Mouse (Mus musculus) testis, postnatal 14 days (tissue): ENCODE measurements around the gene Six3.

Source experiments
- DNase-seq: peaks from one replicate; pipeline ENCODE4 v3.0.0; 2021; ENCODE audit warnings: low spot score

Gene Six3

GRCm38 (mm10) chr17:85626091-85626860 lies 12.9 kb downstream of the Six3 start:
- no peak for DNase-seq

- no peak for DNase-seq
Observed at GRCm38 (mm10) chr17:85627751-85628150, 14.3 kb downstream of the Six3 start.

GRCm38 (mm10) chr17:85628811-85629210 lies 15.4 kb downstream of the Six3 start:
- no peak for DNase-seq

DNA sequence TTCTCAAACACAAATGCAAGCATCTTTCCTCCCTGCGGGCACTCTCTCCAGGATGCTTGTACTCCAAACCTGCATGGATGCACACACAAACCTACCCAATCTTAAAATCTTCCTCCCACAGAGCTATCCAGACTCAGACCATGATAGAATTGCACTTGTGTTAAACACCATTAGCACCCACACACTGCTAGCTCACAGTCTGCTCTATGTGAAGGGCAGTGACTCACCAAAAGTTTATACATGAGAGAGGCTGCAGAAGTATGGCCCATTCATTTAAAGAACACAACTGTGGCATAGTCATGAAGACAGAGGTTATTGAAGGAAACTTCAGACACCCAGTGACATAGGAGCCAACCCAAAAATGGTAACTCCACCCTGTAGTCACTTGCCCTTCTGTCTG lies 16.0 kb downstream of the Six3 start:
- DNase-seq: no peak

DNA sequence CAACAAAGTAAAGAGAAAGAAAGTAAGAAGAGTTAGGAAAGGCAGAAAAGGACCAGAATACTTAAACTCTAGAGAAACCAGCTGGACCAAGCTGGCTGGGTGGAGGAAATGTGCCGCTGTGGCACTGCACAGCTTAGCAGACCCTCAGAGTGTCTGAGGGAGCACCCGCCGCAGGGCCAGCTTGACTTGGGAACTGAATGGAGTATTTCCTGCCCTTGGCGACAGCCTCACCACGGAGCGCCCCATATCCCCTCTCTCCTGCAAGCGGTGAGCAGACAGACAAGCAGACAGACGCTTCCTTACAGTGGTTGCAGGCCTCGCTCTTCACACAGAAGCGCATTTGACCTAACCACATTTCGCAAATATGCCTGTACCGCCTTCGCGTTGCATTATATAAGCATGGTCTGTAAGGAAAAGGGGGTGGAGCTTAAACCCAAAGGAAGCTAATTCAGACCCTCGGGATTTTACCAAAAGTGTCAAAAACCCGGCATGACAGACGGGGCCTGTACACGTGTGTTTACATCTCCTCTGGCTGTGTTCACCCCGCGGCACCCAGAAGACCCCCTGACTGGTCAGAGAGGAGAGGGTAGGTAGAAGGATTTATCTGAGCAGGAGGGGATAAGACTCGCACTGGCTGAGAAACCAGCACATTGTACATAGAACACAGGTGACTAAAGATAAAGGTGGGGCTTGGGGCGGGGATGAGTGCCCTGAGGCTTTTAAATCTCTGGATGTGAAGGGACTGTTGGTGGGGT lies 17.1 kb downstream of the Six3 start:
- no peak for DNase-seq

DNA sequence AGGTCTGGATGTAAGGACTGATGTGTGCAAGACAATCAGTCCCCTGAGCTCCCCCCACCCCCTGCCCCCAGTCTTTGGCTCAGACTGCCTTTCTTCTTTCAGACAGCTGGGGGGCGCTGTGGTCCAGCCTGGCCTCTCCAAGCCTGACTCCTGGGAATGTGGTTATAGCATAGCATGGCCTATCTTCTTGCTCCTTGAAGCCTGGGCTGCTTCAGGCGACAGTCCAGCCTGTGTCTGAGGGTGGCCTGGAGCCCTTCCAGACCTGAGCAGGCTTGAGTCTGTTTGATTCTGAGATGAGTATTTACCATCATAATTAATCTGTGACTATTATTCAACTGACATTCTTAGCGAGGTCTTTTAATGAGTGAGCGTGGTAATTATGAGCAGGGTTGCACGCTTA lies 17.7 kb downstream of the Six3 start:
- no peak for DNase-seq

DNA sequence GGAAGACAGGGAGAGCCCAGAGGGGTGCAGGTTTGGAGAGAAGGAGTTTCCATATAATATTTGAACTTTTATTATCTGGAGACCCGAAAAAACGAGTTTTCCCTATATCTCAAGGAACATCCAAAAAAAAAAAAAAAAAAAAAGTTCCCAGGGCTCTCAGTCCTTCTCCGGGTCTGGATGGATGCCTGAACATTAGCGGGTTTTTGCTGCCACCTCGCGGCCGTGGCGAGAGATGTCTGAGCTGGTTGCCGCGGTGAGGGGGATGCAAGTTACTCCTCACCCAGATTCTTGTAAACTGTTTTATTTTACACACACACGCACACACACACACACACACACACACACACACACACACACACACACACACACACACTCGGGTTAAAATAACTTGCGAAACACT lies 20.2 kb downstream of the Six3 start:
- DNase-seq: peak; percentile 59

- no peak for DNase-seq
Observed at GRCm38 (mm10) chr17:85637876-85638275, 24.5 kb downstream of the Six3 start.

GRCm38 (mm10) chr17:85645312-85645711 lies 31.9 kb downstream of the Six3 start:
- DNase-seq: no peak

DNA sequence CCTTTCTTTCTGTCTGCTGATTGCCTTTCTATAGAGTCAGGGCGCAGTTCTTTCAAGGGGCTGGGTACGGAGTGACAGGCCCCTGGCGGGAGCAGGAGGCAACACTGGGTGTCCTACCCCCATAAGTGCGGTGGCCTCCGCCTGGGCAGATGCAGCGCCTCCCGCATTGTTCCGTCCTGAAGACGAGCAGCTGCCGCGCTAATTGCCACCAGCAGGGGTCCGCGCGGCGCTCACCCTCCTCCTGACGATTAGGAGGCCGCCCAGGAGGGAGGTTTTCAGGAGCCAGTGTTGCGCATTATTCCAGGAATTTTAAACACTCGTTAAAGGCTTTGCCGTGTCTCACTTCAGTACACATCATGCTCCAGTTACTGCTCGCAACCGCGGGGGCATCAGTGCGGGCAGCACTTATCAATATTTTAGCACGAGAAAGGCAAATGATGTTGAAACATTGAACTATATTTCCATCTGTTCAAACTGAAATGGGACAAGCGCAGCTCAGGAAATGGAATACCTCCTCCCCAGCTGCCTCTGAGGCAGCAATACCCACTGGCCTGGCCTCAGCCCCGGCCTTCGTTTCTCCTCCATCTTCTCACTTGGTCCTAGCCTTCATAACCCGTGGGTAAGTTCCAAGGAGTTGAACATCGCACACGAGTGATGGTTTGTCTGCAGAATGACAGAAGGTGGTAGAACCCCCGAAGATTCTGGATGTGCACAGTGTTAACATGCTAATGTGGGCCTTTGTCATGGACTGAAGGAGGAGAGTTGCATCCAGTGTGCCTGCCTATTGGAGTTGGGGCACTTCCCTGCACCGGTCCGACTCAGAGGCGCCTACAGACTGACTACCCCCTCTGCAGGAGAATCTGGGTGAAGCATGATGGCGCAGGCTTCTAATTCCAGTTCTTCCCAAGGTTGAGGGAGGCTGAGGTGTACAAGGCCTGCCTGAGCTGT lies 32.6 kb downstream of the Six3 start:
- no peak for DNase-seq

GRCm38 (mm10) chr17:85660016-85660415 lies 46.6 kb downstream of the Six3 start:
- DNase-seq: no peak

- no peak for DNase-seq
Observed at GRCm38 (mm10) chr17:85661521-85661920, 48.1 kb downstream of the Six3 start.

GRCm38 (mm10) chr17:85664202-85664601 lies 50.8 kb downstream of the Six3 start:
- no peak for DNase-seq

DNA sequence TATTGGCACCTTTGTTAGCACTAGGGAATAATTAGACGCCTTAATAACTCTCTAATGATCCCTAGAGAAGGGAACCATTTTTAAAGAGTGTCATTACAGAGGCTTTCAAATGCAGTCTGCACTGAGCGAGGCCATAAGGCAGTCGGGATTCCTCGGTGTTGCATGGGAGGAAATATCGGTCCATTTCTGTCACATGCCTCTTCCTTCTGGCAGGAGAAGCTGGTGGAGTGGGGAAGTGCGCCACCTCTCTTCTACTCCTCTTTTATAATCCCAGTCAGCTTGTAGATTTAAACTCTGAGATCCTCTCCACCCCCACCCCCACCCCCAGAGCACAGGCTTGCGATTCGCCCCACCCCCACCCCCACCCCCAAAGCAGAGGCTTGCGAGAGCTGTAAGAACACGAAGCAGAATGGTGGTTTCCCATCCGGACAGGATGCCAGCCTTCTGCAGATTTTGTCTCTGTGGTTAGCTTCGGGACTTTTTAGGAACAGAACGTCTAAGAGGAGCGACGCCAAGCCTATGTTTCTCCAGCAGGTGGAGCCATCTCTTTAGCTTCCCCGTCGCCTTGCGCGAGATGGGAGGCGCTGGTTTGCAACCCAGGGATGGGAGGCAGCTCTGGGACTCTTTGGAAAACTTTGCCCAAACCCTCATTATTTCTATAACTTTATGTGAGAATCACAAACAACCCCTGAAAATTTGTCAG lies 51.4 kb downstream of the Six3 start:
- DNase-seq: peak; percentile 39
